Mouse (Mus musculus): Measurements from ENCODE around the gene Rnf222. TPM values are rescaled to one million over a fixed set of nuclear protein-coding genes. Genes with fewer than 3 reads are reported as not detected.

Gene Rnf222
- polyA plus RNA-seq, 1 experiment, result not detected

DNA sequence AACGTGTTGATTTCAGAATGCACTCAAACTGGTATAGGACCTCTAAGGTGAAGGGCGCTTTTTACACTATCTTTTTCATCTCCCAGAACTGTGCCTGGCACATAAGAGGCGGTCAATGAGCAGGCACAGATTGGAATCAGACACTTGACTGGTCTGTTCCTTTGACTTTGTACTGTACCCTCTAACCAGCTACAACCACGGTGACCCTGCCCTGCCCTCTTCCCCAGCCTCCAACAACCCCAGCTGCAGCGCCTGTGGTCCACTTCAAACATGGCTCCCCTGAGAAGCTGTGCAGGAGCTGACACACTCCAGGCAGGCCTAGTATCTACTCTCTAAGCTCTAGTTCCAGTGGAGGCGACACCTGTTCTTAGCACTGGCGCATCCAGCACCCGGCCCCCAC is 54.4 kb downstream of the Rnf222 start:
- TF ChIP-seq TAL1 (IDR thresholded peaks at IDR 0.05; ENCODE audit: low read length) (no peak), GATA1 (IDR thresholded peaks at IDR 0.05; ENCODE audit: low read length) (no peak)
- Histone ChIP-seq H3K27me3 (ENCODE audit: control insufficient read depth) (peaks cover 8% of the 10 kb centered on the region), H3K9me3 (ENCODE audit: control insufficient read depth, low read length) (no peaks in the 10 kb centered on the region), H3K36me3 (ENCODE audit: control insufficient read depth) (no peaks in the 10 kb centered on the region), H3K4me1 (ENCODE audit: control insufficient read depth) (peaks cover 19% of the 10 kb centered on the region), H3K4me3 (replicated peaks) (no peak overlapping the region)

- TF ChIP-seq GATA1 (IDR thresholded peaks at IDR 0.05; ENCODE audit: low read length) (no peak), TAL1 (IDR thresholded peaks at IDR 0.05; ENCODE audit: low read length) (no peak)
- H3K27me3 ChIP-seq (ENCODE audit: control insufficient read depth), result peaks cover 12% of the 10 kb centered on the region
These were observed 56.9 kb downstream of the Rnf222 start for GRCm38 (mm10) chr11:68945245-68945644.

More at GRCm38 (mm10) chr11:68945245-68945644, 56.9 kb downstream of the Rnf222 start:
- no peaks in the 10 kb centered on the region for H3K9me3 ChIP-seq (ENCODE audit: control insufficient read depth, low read length)
- H3K4me3 ChIP-seq (replicated peaks), result no peak overlapping the region
- peaks cover 6% of the 10 kb centered on the region for H3K4me1 ChIP-seq (ENCODE audit: control insufficient read depth)
- no peaks in the 10 kb centered on the region for H3K36me3 ChIP-seq (ENCODE audit: control insufficient read depth)

Other genes with a start within 250 kb of the Rnf222 start
- gene Myh10, start 197.0 kb upstream of the Rnf222 start, polyA plus RNA-seq (2012), result 7.7 and 9.5 TPM in 2 replicates
- 6.3 and 6.6 TPM in 2 replicates for gene Ndel1, start 16.7 kb upstream of the Rnf222 start, polyA plus RNA-seq (2012)
- 7.0 and 11.1 TPM in 2 replicates for gene Rpl26, start 13.0 kb downstream of the Rnf222 start, polyA plus RNA-seq (2012)
- gene Odf4, start 38.5 kb downstream of the Rnf222 start, polyA plus RNA-seq (2012), result not detected in 2 replicates
- gene Arhgef15, start 68.9 kb downstream of the Rnf222 start, polyA plus RNA-seq (2012), result not detected in 2 replicates
- not detected in 2 replicates for gene Slc25a35, start 79.6 kb downstream of the Rnf222 start, polyA plus RNA-seq (2012)
- 0.13 and 0.15 TPM in 2 replicates for gene Rangrf, start 86.6 kb downstream of the Rnf222 start, polyA plus RNA-seq (2012)
- gene Pfas, start 119.9 kb downstream of the Rnf222 start, polyA plus RNA-seq (2012), result 0.78 and 0.81 TPM in 2 replicates
- gene Ctc1, start 127.4 kb downstream of the Rnf222 start, polyA plus RNA-seq (2012), result 13.5 and 27.1 TPM in 2 replicates
- 20.3 and 26.6 TPM in 2 replicates for gene Aurkb, start 157.1 kb downstream of the Rnf222 start, polyA plus RNA-seq (2012)
- 2.0 and 2.4 TPM in 2 replicates for gene Borcs6, start 171.2 kb downstream of the Rnf222 start, polyA plus RNA-seq (2012)
- 10.0 and 12.3 TPM in 2 replicates for gene Tmem107, start 182.3 kb downstream of the Rnf222 start, polyA plus RNA-seq (2012)
- 7.9 and 9.1 TPM in 2 replicates for gene Vamp2, start 199.9 kb downstream of the Rnf222 start, polyA plus RNA-seq (2012)
- 1.4 and 1.5 TPM in 2 replicates for gene Per1, start 206.7 kb downstream of the Rnf222 start, polyA plus RNA-seq (2012)
- 0.05 TPM in 1 of 2 replicates, not detected in the other for gene Hes7, start 231.9 kb downstream of the Rnf222 start, polyA plus RNA-seq (2012)
- not detected in 2 replicates for gene 9130213A22Rik, start 234.0 kb downstream of the Rnf222 start, polyA plus RNA-seq (2012)
- gene Aloxe3, start 237.3 kb downstream of the Rnf222 start, polyA plus RNA-seq (2012), result 0.01 TPM in 1 of 2 replicates, not detected in the other

Measured in erythroblast, embryonic 14.5 days (primary cell).